Comparison of ENCODE assay signal across 8 mouse cellular contexts in the genomic region with DNA sequence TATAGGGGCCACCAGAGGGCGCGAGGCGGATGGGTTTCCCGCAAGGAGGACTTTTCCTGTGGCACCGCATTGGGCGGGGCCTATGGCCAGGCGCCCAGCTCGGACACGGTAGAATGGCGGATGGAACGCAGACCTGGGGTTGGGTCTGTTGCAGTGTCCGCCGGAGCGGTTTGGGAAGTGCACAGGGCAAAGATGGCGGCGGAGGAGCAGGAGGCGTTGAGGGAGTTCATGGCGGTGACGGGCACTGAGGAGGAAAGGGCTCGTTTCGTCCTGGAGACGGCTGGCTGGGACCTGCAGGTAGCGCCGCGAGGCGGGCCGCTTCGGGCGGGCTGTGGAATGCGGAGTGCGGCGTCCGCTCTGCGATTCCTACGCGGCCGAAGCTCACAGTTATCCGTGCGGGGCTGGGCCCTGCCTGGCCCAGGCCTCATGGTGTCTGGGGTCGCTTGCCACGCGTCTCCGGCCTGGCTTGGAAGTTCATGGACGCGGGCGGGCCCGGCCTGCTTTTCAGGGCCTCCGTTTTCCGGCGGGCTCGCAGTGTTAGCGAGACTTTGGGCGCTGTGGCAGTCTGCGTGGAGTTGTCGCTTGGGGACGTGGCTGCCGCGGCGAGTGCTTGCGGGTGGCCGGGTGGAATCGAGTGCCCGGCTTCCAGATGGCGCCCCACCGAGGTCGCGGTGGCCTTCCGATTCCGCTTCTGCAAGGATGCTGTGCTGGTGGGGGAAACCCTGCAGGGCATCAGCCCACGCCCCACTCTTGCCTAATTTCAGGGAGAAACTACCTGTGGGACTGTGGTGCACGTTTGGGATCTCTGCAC. TPM values are rescaled to one million over a fixed set of nuclear protein-coding genes. Genes with fewer than 3 reads are reported as not detected.
A peak's percentile ranks its signal among the peaks of the same experiment; 100 is the strongest.
DNase-seq lines count a peak whose midpoint lies in the region; ATAC-seq and TF ChIP-seq lines count a peak whose summit lies in the region.
"Not testable (repeated sequence)": the region's sequence is repeated elsewhere in the genome, so short reads cannot be mapped to it uniquely, and the experiment has no call there.

No protein-coding gene starts in this region.

- H3K4me3 ChIP-seq in cortical plate, adult 2 months (ENCODE audit: insufficient read depth, low read length), result peak overlapping the region; percentile 92
- H3K4me3 ChIP-seq in megakaryocyte, embryonic 14.5 days (replicated peaks), result peak overlapping the region; percentile 90

- not testable (repeated sequence) for TF ChIP-seq CTCF in cortical plate, adult 2 months (IDR thresholded peaks at IDR 0.05; ENCODE audit: extremely low read depth, insufficient read depth, low read length)

- peak; percentile 99 to 100 for DNase-seq in gastrocnemius, adult 8-10 months (ENCODE audit: low spot score in 2 of 2)
- peak; percentile 89 for DNase-seq in hindlimb bud, embryonic 11.5 days (ENCODE audit: extremely low spot score, low read depth, low spot score)
- peak; percentile 99 to 100 for DNase-seq in left cerebral cortex, adult 8-10 months (ENCODE audit: low spot score in 2 of 2)
- peak; percentile 99 for DNase-seq in right cerebral cortex, postnatal 10 days (ENCODE audit: low spot score in 2 of 2)
- peak; percentile 99 for DNase-seq in urinary bladder, postnatal 25 days (ENCODE audit: low spot score)

- TF ChIP-seq POLR2A in cortical plate, adult 2 months (IDR thresholded peaks at IDR 0.05; ENCODE audit: extremely low read depth, insufficient read depth, low read length), result 0 out of 2 replicates have a peak, but pooled peaks have one; percentile 33

- H3K36me3 ChIP-seq in megakaryocyte, embryonic 14.5 days (replicated peaks; ENCODE audit: low read length), result not testable (repeated sequence)

- not testable (repeated sequence) for H3K4me1 ChIP-seq in cortical plate, adult 2 months (ENCODE audit: control insufficient read depth, insufficient read depth, low read length); megakaryocyte, embryonic 14.5 days

- ATAC-seq in activated CD4-positive, CD25-positive, alpha-beta regulatory T cell, adult 4 months, result peak; percentile 96

- peak overlapping the region; percentile 98 for H3K27ac ChIP-seq in cortical plate, adult 2 months (ENCODE audit: insufficient read depth, low read length)

- not testable (repeated sequence) for H3K9me3 ChIP-seq in megakaryocyte, embryonic 14.5 days

- H3K27me3 ChIP-seq in megakaryocyte, embryonic 14.5 days (replicated peaks), result not testable (repeated sequence)

RNA-seq across cellular contexts. Expression of a gene that starts 55.4 kb away (rescaled TPM):
- not detected for polyA plus RNA-seq in activated CD4-positive, CD25-positive, alpha-beta regulatory T cell, adult 4 months (2017; shearing (Covaris generic))
- polyA plus RNA-seq in cortical plate, adult 2 months (2012; rRNA removed), result 0.11 and 0.31 TPM in 2 replicates
- under 1 TPM in 3 of 4 experiments, not detected in 1; 0.31 to 0.85 (median 0.39) TPM for total RNA-seq in gastrocnemius, adult 8-10 months (2022)
- total RNA-seq in left cerebral cortex, adult 8-10 months (2022), result 1 to 10 TPM in 1 of 4 experiments, under 1 TPM in 3; 0.73 to 2.0 (median 0.89) TPM
- not detected in 2 replicates for polyA plus RNA-seq in megakaryocyte, embryonic 14.5 days (2012; ENCODE audit: insufficient read depth, low replicate concordance)

Comparison
In these comparisons a context has a peak if more than half of its experiments do, and no peak if none do; other contexts are left out.
1. Peak in every context shown above with its lines: DNase-seq, ATAC-seq, H3K4me3 ChIP-seq and H3K27ac ChIP-seq.